Mouse (Mus musculus) midbrain, embryonic 16.5 days (tissue): ENCODE measurements at regions not wholly inside any gene's neighbourhood (a gene's known extent, or its start where the extent isn't known, plus 50 kb on each side); places are given as distances from the start of the nearest gene placed in this dataset.

Source experiments
- ATAC-seq: fragments of 200-750 bp; cut with Nextera tagmentation; 2 replicates; pipeline ENCODE4 v1.8.0; 2017; ENCODE audit warnings: moderate TSS enrichment
- H3K27ac ChIP-seq: fragments of 300-500 bp; sonication (generic); 2 replicates; pipeline ENCODE4 v1.5.1; 2014; ENCODE audit warnings: mild to moderate bottlenecking, low read length, mixed read lengths
- H3K27me3 ChIP-seq: fragments of 300-500 bp; sonication (generic); 2 replicates; pipeline ENCODE4 v1.6.1; 2014; ENCODE audit warnings: low read depth, low read length, mixed read lengths; ENCODE audit not compliant: control insufficient read depth, insufficient read depth
- H3K36me3 ChIP-seq: fragments of 300-500 bp; sonication (generic); 2 replicates; pipeline ENCODE4 v1.6.1; 2014; ENCODE audit warnings: mild to moderate bottlenecking, low read length, moderate library complexity, mixed read lengths; ENCODE audit not compliant: control insufficient read depth, insufficient read depth
- H3K4me1 ChIP-seq: fragments of 300-500 bp; sonication (generic); 2 replicates; pipeline ENCODE4 v1.6.1; 2014; ENCODE audit warnings: mild to moderate bottlenecking, low read length, mixed read lengths; ENCODE audit not compliant: control insufficient read depth, insufficient read depth
- H3K4me2 ChIP-seq: fragments of 300-500 bp; sonication (generic); 2 replicates; pipeline ENCODE4 v1.6.1; 2014; ENCODE audit warnings: mild to moderate bottlenecking, low read length, mixed read lengths
- H3K4me3 ChIP-seq: fragments of 300-500 bp; sonication (generic); 2 replicates; pipeline ENCODE4 v1.5.1; 2014; ENCODE audit warnings: low read depth, mild to moderate bottlenecking, low read length, moderate library complexity, mixed read lengths
- H3K9ac ChIP-seq: fragments of 300-500 bp; sonication (generic); 2 replicates; pipeline ENCODE4 v1.6.1; 2014; ENCODE audit warnings: low read depth, low read length, mixed read lengths
- H3K9me3 ChIP-seq: fragments of 300-500 bp; sonication (generic); replicated peaks from 2 replicates; pipeline ENCODE4 v1.6.1; 2014; ENCODE audit warnings: mild to moderate bottlenecking, low read length, mixed read lengths; ENCODE audit not compliant: control insufficient read depth, poor library complexity, severe bottlenecking
- WGBS: fragments of 180-500 bp; shearing (Covaris S2); extraction: QIAGEN DNeasy Blood & Tissue Kit; methylation state at CpG from one replicate; pipeline ENCODE4 v1.1.7; 2014; 5-methylcytosine and 5-hydroxymethylcytosine counted together

- no peaks in the 10 kb centered on the region for H3K9me3 ChIP-seq
- H3K4me2 ChIP-seq: no peak overlapping the region
- no peaks in the 10 kb centered on the region for H3K36me3 ChIP-seq
- H3K4me3 ChIP-seq: no peak overlapping the region
- WGBS: 78% methylated on average over 7 of the region's 7 CpGs
- H3K27ac ChIP-seq: no peak overlapping the region
- H3K4me1 ChIP-seq: no peaks in the 10 kb centered on the region
- no peak for ATAC-seq
- no peaks in the 10 kb centered on the region for H3K27me3 ChIP-seq
- H3K9ac ChIP-seq: no peak overlapping the region
These were observed 98.8 kb downstream of the Efnb2 start for GRCm38 (mm10) chr8:8562268-8562667.

- H3K4me1 ChIP-seq: no peaks in the 10 kb centered on the region
- H3K9ac ChIP-seq: no peak overlapping the region
- H3K9me3 ChIP-seq: no peaks in the 10 kb centered on the region
- H3K4me2 ChIP-seq: no peak overlapping the region
- H3K4me3 ChIP-seq: no peak overlapping the region
- H3K27ac ChIP-seq: no peak overlapping the region
- no peaks in the 10 kb centered on the region for H3K36me3 ChIP-seq
- no peak for ATAC-seq
- WGBS: 85% methylated on average over 7 of the region's 7 CpGs
- H3K27me3 ChIP-seq: no peaks in the 10 kb centered on the region
These were observed 103.0 kb downstream of the Efnb2 start for GRCm38 (mm10) chr8:8558050-8558449.

- Histone ChIP-seq H3K4me1 (no peaks in the 10 kb centered on the region), H3K4me3 (no peak overlapping the region), H3K4me2 (no peak overlapping the region), H3K36me3 (no peaks in the 10 kb centered on the region), H3K9me3 (no peaks in the 10 kb centered on the region), H3K27ac (no peak overlapping the region), H3K27me3 (no peaks in the 10 kb centered on the region), H3K9ac (no peak overlapping the region)
- no peak for ATAC-seq
- 94% methylated on average over 10 of the region's 10 CpGs for WGBS
These were observed 104.9 kb downstream of the Efnb2 start for GRCm38 (mm10) chr8:8556152-8556551.

- 97% methylated on average over 5 of the region's 5 CpGs for WGBS
- H3K4me2 ChIP-seq: no peak overlapping the region
- H3K36me3 ChIP-seq: no peaks in the 10 kb centered on the region
- H3K9ac ChIP-seq: no peak overlapping the region
- no peak overlapping the region for H3K4me3 ChIP-seq
- no peaks in the 10 kb centered on the region for H3K27me3 ChIP-seq
- H3K4me1 ChIP-seq: no peaks in the 10 kb centered on the region
- no peak overlapping the region for H3K27ac ChIP-seq
- H3K9me3 ChIP-seq: peaks cover 3% of the 10 kb centered on the region; the same call in 1 of the 2 replicates
- ATAC-seq: no peak
These were observed 106.4 kb downstream of the Efnb2 start for GRCm38 (mm10) chr8:8554691-8555090.

- no peak overlapping the region for H3K9ac ChIP-seq
- ATAC-seq: no peak
- WGBS: 93% methylated on average over 1 of the region's 1 CpGs
These were observed 108.3 kb downstream of the Efnb2 start for GRCm38 (mm10) chr8:8552779-8553178.

GRCm38 (mm10) chr8:8536626-8537025, 124.4 kb downstream of the Efnb2 start:
- Histone ChIP-seq H3K27me3 (no peaks in the 10 kb centered on the region; the same call in 1 of the 2 replicates), H3K27ac (no peak overlapping the region)
- 65% methylated on average over 5 of the region's 5 CpGs for WGBS

More at GRCm38 (mm10) chr8:8552779-8553178, 108.3 kb downstream of the Efnb2 start:
- H3K4me3 ChIP-seq: no peak overlapping the region
- H3K27ac ChIP-seq: no peak overlapping the region
- H3K27me3 ChIP-seq: no peaks in the 10 kb centered on the region
- H3K9me3 ChIP-seq: peaks cover 3% of the 10 kb centered on the region; the same call in 1 of the 2 replicates
- H3K4me2 ChIP-seq: no peak overlapping the region
- no peaks in the 10 kb centered on the region for H3K36me3 ChIP-seq
- H3K4me1 ChIP-seq: no peaks in the 10 kb centered on the region

GRCm38 (mm10) chr8:8534787-8535186, 126.3 kb downstream of the Efnb2 start:
- Histone ChIP-seq H3K4me2 (no peak overlapping the region), H3K27me3 (no peaks in the 10 kb centered on the region), H3K9me3 (no peaks in the 10 kb centered on the region), H3K4me3 (no peak overlapping the region), H3K27ac (no peak overlapping the region), H3K36me3 (no peaks in the 10 kb centered on the region), H3K4me1 (no peaks in the 10 kb centered on the region), H3K9ac (no peak overlapping the region)
- ATAC-seq: no peak
- WGBS: 42% methylated on average over 6 of the region's 6 CpGs

More at GRCm38 (mm10) chr8:8536626-8537025, 124.4 kb downstream of the Efnb2 start:
- no peak for ATAC-seq
- H3K36me3 ChIP-seq: no peaks in the 10 kb centered on the region
- no peak overlapping the region for H3K9ac ChIP-seq
- no peaks in the 10 kb centered on the region for H3K9me3 ChIP-seq
- no peak overlapping the region for H3K4me2 ChIP-seq
- H3K4me3 ChIP-seq: no peak overlapping the region
- H3K4me1 ChIP-seq: no peaks in the 10 kb centered on the region

DNA sequence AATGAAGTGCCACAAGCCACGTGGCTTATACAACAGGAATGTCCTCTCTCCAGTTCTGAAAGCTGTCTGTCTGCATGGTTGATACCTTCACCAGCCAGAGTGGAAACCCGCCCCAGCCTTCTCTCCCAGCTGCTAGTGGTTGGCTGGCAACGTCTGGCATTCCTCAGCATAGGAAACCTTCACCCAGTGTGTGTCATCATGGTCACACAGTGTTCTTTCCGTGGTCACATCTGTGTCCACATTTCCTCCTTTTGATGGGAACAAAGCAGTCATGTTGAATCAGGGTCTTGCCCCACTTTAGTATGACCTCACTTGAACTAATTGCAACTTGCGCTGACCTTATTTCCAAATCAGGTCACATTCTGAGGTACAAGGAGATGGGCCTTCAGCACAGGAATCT, 128.1 kb downstream of the Efnb2 start:
- H3K4me3 ChIP-seq: no peak overlapping the region
- no peak for ATAC-seq
- no peak overlapping the region for H3K9ac ChIP-seq
- no peaks in the 10 kb centered on the region for H3K36me3 ChIP-seq
- no peaks in the 10 kb centered on the region for H3K9me3 ChIP-seq
- no peaks in the 10 kb centered on the region for H3K27me3 ChIP-seq
- no peak overlapping the region for H3K27ac ChIP-seq
- H3K4me2 ChIP-seq: no peak overlapping the region
- 83% methylated on average over 5 of the region's 5 CpGs for WGBS
- no peaks in the 10 kb centered on the region for H3K4me1 ChIP-seq

DNA sequence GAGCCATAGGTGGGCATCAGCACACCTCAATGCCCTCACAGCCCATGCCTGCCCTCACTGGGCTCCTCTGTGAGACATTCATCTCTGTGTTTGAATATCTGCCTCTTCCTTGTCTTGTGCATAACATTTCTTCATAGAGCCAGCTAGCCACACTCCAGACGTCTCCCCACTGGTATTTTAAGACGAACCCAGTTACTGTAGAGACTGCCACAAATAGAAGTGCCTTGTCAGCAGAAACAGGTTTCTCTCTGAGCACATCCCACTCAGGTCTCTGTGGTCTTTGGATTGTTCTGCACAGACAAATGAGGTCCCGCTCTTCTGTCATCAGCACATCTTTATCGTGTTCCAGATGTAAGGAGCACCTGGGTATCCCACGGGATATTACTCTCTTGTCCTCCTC, 130.5 kb downstream of the Efnb2 start:
- 82% methylated on average over 5 of the region's 5 CpGs for WGBS
- ATAC-seq: no peak

More for the DNA sequence above, 130.5 kb downstream of the Efnb2 start:
- Histone ChIP-seq H3K27ac (no peak overlapping the region), H3K27me3 (no peaks in the 10 kb centered on the region), H3K4me3 (no peak overlapping the region), H3K4me1 (no peaks in the 10 kb centered on the region), H3K4me2 (no peak overlapping the region), H3K36me3 (no peaks in the 10 kb centered on the region), H3K9ac (no peak overlapping the region), H3K9me3 (no peaks in the 10 kb centered on the region)
